Mouse (Mus musculus) testis, postnatal 10 days (tissue): ENCODE data around the gene Gm7298.
"Not testable (repeated sequence)": the region's sequence is repeated elsewhere in the genome, so short reads cannot be mapped to it uniquely, and the experiment has no call there.

Experiments used
- DNase-seq: peaks from one replicate; pipeline ENCODE4 v3.0.0; 2021; ENCODE audit warnings: low spot score

The Gm7298 gene

GRCm38 (mm10) chr6:121732632-121733031 lies at the start of gene Gm7298:
Gene Gm7298, plus strand, starts transcription at chr6:121732932.
- DNase-seq: no peak

DNA sequence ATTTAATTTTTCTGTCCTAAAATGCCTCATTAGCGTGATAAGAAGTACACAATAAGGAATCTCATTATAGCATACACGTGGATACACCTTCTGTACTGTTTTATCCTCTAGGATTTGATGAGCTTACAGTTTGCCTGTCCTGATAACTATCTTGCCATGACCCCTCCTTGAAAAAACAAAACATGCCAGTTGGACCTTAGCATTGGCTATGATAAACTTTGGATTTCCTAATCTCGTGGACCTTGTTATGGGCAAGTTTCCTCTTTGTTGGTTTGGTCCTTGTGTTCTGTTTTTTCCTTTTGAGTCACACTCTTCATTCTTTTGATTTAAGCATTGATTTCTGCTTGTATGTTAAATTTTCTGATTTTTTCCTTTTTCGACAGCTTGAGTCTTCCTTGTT lies 95.3 kb downstream of the Gm7298 start:
- DNase-seq: no peak

DNA sequence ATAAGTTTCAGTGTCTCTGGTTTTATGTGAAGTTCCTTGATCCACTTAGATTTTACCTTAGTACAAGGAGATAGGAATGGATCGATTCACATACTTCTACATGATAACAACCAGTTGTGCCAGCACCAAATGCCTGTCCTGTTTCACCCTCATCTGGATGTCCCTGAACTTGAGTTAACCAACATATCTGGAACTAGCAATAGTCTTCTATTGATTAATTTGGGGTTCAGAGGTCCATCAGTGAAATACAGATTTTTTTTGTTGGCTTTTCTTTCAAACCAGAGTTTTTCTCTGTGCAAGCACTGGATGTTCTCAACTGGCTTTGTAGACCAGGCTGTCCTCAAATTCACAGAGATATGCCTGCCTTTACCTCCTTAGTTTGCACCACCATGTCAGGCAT lies 103.6 kb downstream of the Gm7298 start:
- no peak for DNase-seq

DNA sequence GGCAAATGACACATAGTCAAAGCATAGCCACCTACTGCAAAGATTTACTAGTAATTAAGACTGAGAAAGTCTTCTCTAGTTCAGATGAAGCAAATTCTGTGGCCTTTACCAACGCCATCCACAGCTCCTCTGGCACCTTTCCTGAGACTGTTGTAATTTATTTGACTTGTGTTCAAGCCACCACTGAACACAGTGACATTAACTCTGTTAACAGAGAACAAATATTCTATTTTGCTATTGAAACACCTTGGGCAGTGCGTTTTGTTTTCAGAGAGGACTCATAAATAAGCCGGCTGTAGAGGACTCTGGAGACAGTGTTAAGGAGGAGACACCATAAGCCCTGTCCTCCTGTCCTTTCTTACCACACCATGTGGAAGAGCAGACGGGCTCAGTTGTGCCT lies 105.5 kb downstream of the Gm7298 start, which contains the start of gene Mug1:
Gene Mug1, plus strand, starts transcription at position 271 of the 400 bp plus-strand sequence.
- DNase-seq: not testable (repeated sequence)
